Mouse (Mus musculus) hindbrain, embryonic 10.5 days (tissue): ENCODE measurements at regions not wholly inside any gene's neighbourhood (a gene's known extent, or its start where the extent isn't known, plus 50 kb on each side); places are given as distances from the start of the nearest gene placed in this dataset.

Experiments
- DNase-seq: peaks from one replicate; pipeline ENCODE4 v3.0.0-alpha.2; 2017; ENCODE audit warnings: low spot score
- H3K27ac ChIP-seq: fragments of 300-500 bp; sonication (generic); 2 replicates; pipeline ENCODE4 v1.5.1; 2016; ENCODE audit warnings: mild to moderate bottlenecking, moderate library complexity
- H3K27me3 ChIP-seq: fragments of 300-500 bp; sonication (generic); 2 replicates; pipeline ENCODE4 v1.6.1; 2016; ENCODE audit warnings: mild to moderate bottlenecking; ENCODE audit not compliant: poor library complexity, insufficient read depth, severe bottlenecking
- H3K36me3 ChIP-seq: fragments of 300-500 bp; sonication (generic); 2 replicates; pipeline ENCODE4 v1.6.1; 2016; ENCODE audit warnings: mild to moderate bottlenecking, moderate library complexity
- H3K4me1 ChIP-seq: fragments of 300-500 bp; sonication (generic); replicated peaks from 2 replicates; pipeline ENCODE4 v1.6.1; 2016; ENCODE audit warnings: mild to moderate bottlenecking
- H3K4me3 ChIP-seq: fragments of 300-500 bp; sonication (generic); 2 replicates; pipeline ENCODE4 v1.5.1; 2016; ENCODE audit warnings: mild to moderate bottlenecking, moderate library complexity
- H3K9me3 ChIP-seq: fragments of 300-500 bp; sonication (generic); 2 replicates; pipeline ENCODE4 v1.6.1; 2016; ENCODE audit warnings: mild to moderate bottlenecking, moderate library complexity
- WGBS: fragments of 180-500 bp; shearing (Covaris S2); methylation state at CpG from one replicate; pipeline ENCODE4 v1.1.7; 2016; 5-methylcytosine and 5-hydroxymethylcytosine counted together

DNA sequence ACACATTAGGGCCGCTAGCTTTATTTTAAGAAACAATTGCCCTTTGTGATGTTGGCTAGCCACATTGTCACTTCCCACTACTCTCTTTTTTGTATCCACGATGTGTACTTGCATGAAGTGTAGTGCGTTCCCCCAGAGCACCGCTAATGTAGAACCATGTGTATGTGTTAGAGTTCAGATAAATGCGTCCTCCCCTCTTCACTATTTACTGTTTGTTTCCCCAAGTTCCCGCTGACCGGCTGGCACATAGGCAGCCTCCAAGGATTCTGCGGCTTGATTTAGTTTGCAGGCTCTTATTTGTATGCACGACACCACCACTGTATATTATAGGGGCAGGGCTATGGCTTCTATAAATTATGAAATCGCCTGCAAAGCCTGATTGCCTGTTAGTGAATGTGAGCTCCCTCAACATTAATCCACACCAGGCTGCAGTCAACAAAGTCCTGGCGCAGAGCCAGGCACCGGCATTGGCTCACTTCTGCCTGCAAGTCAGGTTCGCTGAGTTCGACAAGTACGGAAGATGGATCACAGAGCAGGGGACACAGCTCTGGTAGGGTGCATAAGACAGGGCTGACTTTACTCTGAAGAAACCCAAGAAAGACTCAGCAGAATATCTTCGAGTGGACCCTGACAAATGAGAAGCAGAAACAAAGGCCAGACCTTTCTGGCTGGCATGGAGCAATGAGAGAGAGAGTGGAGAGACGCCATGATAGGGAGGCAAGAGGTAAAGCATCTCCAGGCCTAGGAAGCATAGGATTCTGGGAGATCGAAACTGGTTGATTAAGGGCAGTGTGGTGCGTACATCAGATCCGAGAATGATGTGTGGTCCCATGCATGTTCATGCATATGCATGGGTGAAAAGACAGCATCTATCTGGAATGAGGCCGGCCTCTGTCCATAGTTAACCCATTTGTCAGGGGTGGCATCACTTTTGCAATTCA, 85.8 kb upstream of the Pard3b start:
- DNase-seq, result no peak

DNA sequence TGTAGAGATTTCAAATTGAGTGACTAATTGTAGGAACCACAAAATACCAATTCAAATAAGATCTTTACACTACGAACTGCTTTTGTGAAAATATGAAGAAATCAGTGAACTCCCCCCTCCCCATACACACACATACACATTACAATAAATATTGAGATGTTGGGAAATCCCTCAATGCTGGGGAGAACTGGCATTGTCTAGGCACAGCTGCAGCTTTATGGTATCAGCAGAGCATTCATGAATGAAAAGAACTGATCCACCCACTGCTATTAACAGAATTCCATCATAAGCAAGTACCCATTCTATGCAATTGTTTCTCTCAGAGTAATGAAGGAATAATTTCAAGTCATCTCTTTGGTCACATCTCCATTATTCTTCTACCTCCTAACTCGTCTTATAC, 79.1 kb upstream of the Pard3b start:
- Histone ChIP-seq H3K9me3 (no peaks in the 10 kb centered on the region), H3K27me3 (no peaks in the 10 kb centered on the region), H3K36me3 (no peaks in the 10 kb centered on the region), H3K4me3 (no peak overlapping the region), H3K27ac (no peak overlapping the region), H3K4me1 (no peaks in the 10 kb centered on the region)
- 75% methylated on average over 2 of the region's 2 CpGs for WGBS
- no peak for DNase-seq

More for the DNA sequence above, 85.8 kb upstream of the Pard3b start:
- H3K36me3 ChIP-seq, result no peaks in the 10 kb centered on the region
- H3K27me3 ChIP-seq, result no peaks in the 10 kb centered on the region
- H3K4me1 ChIP-seq, result no peaks in the 10 kb centered on the region
- WGBS, result 89% methylated on average over 21 of the region's 21 CpGs
- H3K9me3 ChIP-seq, result no peaks in the 10 kb centered on the region
- H3K4me3 ChIP-seq, result no peak overlapping the region
- no peak overlapping the region for H3K27ac ChIP-seq

- H3K27ac ChIP-seq, result no peak overlapping the region
- DNase-seq, result no peak
- no peak overlapping the region for H3K4me3 ChIP-seq
- no peaks in the 10 kb centered on the region for H3K36me3 ChIP-seq
- 85% methylated on average over 2 of the region's 2 CpGs for WGBS
- no peaks in the 10 kb centered on the region for H3K4me1 ChIP-seq
- no peaks in the 10 kb centered on the region for H3K27me3 ChIP-seq
- H3K9me3 ChIP-seq, result no peaks in the 10 kb centered on the region
These were observed 76.5 kb upstream of the Pard3b start for GRCm38 (mm10) chr1:61562091-61562490.

GRCm38 (mm10) chr1:61565471-61565870, 73.2 kb upstream of the Pard3b start:
- Histone ChIP-seq H3K4me1 (no peaks in the 10 kb centered on the region), H3K36me3 (no peaks in the 10 kb centered on the region), H3K4me3 (no peak overlapping the region), H3K27me3 (no peaks in the 10 kb centered on the region), H3K9me3 (no peaks in the 10 kb centered on the region), H3K27ac (no peak overlapping the region)
- WGBS, result 85% methylated on average over 4 of the region's 4 CpGs
- DNase-seq, result no peak

DNA sequence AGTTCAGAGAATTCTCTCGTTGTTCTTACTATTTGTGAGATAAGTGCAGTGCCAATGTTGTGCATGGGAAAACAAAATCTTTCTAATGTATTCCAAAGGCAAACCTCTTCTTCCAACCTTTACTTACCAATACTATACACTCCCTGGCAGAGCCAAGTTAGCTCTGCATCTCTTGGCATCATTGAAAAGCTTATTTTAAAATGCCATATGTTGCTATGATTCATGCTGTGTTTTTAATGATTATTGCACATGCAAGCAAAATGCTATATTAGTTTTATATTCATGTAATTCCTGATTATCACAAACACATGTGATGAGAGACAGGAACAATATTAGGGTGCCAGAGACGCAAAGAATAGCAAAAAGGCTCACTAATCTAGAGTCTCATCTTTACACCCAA, 64.3 kb upstream of the Pard3b start:
- no peak overlapping the region for H3K4me3 ChIP-seq
- no peaks in the 10 kb centered on the region for H3K27me3 ChIP-seq
- no peaks in the 10 kb centered on the region for H3K36me3 ChIP-seq
- no peaks in the 10 kb centered on the region for H3K4me1 ChIP-seq
- no peak overlapping the region for H3K27ac ChIP-seq
- WGBS, result 87% methylated on average over 2 of the region's 2 CpGs
- DNase-seq, result no peak
- no peaks in the 10 kb centered on the region for H3K9me3 ChIP-seq

DNA sequence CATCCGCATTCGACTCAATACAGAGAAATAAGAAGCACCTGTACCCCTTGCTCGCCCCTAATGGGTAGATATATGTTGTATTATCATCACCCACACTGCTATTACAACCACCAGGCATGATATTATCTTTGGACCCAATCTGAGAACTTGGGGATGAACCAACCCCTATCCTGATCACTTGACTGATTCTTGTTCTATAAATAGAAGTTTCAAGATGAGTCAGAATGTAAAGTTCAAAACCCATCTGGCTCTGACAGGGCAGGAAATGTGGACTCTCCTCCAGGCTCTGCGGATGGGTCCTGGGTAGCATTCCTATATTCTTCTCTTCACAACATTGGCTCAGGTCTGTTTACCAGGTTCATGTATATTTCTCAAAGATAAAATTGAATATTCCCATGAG, 61.9 kb upstream of the Pard3b start:
- H3K9me3 ChIP-seq, result no peaks in the 10 kb centered on the region
- no peak overlapping the region for H3K4me3 ChIP-seq
- no peak for DNase-seq
- no peak overlapping the region for H3K27ac ChIP-seq
- no peaks in the 10 kb centered on the region for H3K27me3 ChIP-seq
- H3K36me3 ChIP-seq, result no peaks in the 10 kb centered on the region
- no peaks in the 10 kb centered on the region for H3K4me1 ChIP-seq
- WGBS, result 81% methylated on average over 4 of the region's 4 CpGs

DNA sequence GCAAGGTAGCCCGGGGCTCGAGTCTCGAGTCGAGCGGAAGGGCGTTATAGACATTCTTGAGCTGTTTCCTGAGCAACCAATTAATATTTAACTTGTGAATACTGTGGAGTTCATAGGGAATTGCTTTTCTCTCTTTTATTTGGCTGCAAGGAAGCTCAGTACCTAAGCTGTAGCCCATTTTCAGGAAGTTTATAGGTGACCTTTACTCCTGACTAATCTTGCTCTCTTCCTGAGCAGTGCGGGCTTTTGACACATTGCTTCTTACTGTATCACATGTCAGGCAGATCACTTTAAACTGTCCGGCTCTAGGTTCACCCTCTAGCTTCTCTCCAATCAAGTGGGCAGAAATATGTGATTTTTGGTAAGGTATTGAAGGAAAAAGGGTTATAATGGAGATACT, 51.4 kb upstream of the Pard3b start:
- WGBS, result 89% methylated on average over 8 of the region's 8 CpGs
- Histone ChIP-seq H3K27me3 (no peaks in the 10 kb centered on the region), H3K36me3 (no peaks in the 10 kb centered on the region), H3K9me3 (no peaks in the 10 kb centered on the region), H3K4me1 (no peaks in the 10 kb centered on the region), H3K4me3 (no peak overlapping the region), H3K27ac (no peak overlapping the region)
- DNase-seq, result no peak
